Mouse (Mus musculus) frontal cortex, adult (tissue): ENCODE results near the gene Rbpjl.
A peak's percentile ranks its signal among the peaks of the same experiment; 100 is the strongest.

Experiments
- ATAC-seq: cut with Nextera tagmentation; 2 replicates; pipeline ENCODE4 v1.9.2; 2017; ENCODE audit warnings: mild to moderate bottlenecking, moderate library complexity, mixed read lengths; ENCODE audit not compliant: low TSS enrichment

Gene Rbpjl

DNA sequence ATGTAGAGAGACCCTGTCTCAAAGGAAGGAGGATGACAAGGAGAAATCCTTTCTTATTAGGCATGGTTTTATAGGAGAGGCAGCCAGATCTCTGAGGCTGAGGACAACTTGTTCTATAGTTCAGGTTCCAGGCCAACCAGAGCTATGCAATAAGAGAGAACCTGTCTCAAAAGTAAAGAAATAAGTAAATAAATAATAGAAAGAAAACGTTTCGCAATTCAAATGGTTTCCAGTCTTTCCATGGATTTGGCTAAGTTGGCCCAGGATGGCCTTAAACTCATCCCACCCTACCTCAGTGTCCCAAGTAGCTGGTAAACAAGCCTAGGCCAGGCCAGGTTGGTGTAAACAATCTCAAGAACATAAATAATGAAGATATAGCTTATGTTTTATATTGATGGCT lies 41.8 kb downstream of the Rbpjl start:
- no peak for ATAC-seq

DNA sequence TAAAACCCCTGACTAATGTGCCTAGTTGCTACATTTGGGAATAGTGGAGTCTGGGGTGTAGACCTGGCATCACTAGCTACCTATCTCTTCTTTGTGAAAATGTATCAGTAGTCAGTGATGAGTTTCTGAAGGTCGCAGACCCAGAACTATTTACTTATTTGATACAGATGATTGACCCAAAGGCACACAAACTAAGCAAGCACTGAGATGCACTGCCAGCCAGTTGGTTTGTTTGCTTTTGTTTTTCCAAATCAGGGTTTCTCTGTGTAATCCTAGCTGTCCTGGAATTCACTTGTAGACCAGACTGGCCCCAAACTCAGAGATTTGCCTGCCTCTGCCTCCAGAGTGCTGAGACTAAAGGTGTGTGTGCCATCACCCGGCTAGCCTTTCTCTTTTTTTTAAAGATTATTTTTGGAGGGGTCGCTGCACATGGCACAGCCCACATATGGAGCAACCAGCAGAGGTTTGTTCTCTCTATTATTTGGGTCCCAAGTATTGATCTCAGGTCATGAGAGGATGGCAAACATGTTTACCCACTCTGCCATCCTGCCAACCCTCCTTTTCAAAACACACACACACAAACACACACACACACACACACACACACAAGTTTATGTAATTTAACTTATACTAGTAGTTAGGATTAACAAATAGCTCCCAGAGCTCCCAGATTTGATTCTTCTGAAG lies 42.6 kb downstream of the Rbpjl start:
- no peak for ATAC-seq

DNA sequence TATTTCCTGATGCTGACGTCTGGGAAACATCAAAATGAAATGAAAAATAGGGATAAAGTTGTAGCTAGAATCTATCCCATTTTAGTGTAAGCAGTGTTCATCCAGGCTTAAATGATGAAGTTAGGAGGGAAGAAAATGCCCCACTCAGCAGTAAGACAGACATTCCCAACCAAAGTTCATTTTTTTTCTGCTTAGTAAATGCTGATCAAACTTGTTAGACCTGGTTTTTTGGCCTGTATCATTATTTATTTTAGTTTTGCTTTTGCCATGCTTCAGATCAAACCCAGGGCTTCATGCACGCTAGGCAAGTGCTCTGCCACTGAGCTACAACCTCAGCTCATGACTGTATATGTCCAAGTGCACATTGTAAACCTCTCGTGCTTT lies 43.1 kb downstream of the Rbpjl start:
- ATAC-seq: no peak

DNA sequence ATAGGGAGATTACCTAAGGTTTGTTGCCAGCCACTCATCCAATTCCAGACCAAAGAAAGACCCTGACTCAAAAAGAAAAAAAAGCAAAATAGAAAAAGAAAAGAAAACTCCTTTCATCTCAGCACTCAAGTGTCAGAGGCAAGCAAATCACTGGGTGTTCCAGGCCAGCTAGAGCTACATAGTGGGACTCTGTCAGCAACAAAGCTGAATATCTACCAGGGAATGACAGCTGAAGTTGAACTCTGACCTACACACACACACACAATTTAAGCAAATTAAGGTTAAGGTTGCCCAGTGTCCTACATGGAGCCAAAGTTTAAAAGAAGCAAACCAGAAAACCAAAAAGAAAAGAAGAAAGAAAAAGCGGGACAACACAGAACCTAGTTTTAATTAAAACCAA lies 45.2 kb downstream of the Rbpjl start:
- ATAC-seq: no peak

DNA sequence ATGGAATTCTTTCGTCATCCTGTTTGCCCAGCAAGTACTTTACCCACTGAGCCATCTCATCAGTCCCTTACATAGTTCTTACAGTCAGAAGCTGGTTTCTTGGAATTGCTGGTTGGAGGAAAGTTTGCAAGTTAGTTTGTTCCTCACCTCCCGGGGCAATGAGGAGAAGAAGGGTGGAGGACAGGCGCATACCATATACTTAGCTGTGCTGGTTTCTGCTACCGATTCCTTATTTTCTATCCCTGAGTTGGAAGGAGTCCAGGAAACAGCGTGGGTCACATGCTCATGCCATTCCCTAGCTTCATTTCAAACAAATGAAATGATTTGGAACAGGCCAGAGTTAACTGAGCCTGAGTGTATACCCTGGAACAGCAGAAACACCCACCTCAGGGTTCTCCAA lies 46.0 kb downstream of the Rbpjl start:
- ATAC-seq: no peak

DNA sequence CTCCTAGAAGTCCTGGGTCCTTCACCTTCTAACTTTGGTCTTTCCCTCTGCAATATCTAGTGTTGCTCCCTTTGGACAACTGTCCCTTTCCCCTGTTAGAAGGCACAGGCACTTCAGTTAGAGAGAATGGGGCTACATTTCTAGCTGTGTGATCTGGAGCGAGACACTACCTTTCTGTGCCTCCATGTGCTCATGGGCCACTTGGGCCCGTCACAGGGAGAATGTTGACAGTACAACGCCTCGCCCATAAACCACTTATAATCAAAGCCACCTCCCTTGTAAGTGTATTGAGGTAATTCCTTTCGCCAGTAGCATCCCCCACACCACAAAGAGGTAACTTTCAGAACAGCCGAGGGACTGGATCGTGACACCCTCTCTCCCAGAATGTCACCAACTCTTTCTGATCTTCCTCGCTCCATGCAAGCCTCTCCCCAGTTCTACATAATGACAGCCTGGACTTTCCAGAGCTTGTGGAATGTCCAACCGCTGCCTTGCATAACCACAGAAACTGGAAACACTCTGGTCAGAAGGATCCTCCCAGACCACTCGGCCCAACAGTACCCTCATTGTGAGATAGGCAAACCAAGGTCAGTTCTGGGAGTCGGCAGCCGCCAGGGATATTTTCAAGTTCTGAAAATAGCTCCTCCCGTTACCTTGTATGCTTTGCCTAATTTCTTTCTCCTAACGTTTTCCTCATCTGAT lies 46.6 kb downstream of the Rbpjl start:
- ATAC-seq: no peak

DNA sequence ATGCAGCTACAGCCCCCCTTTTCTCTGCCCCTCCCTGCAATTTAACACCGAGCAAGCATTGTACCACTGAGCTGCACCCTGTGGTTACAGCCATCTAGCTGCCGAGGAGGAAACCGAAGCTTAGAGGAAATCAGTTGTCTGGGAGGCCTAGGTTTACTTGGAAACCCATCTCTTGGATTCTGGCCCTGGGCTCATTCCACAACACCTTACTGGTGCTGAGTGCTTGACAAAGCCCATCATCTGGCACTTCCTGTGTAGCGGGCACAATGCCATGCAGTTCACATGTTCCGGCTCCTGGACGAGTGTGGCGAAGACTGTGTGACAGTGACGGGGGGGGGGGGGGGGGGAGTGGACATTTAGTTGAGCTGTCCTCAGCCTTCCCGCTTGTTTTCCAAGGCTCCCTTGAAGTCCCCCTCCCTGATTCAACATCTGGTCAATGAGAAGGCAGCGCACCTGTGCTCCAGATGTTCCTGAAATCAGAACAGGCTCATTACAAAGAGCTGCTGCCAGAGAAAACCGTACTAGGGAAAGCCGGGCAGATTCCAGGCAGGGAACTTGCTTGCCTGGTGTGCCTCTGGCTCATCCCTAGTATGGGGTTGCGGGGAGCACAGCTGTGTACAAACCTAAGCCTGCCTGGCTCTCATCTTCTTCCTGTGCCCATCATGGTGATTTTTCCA lies 49.2 kb downstream of the Rbpjl start:
- ATAC-seq: no peak

DNA sequence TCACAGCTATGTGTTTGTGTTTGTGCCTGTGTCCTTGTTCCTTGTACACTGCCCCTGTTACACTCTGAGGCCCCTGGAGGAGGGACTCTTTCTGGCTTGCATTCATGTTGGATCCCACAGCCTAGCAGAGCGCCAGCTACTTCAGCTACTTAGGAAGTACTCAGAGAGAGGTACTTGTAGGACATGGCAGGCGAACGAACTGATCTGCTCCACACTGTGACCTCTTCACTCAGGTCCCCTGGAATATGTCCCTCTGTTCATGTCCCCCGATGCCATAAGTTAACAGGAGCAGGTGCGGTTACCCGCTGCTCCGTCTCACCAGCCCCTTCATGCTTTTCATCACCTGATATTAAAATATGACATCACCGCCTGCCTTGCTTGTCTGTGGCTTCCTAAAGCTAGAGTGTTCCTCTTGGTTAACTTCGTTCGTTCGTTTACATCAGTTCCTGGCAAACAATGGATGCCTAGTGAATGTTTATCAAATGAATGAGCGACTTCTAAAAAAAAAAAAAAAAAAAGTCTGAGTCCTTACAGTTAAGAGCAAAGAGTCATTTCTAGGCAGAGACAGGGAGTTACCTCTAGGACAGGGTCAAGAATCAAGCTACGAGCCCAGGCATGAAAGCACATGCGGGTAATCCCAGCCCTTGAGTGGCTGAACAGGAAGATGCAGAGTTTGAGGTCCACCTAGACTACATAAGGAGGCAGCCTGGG lies 50.3 kb downstream of the Rbpjl start:
- ATAC-seq: no peak

DNA sequence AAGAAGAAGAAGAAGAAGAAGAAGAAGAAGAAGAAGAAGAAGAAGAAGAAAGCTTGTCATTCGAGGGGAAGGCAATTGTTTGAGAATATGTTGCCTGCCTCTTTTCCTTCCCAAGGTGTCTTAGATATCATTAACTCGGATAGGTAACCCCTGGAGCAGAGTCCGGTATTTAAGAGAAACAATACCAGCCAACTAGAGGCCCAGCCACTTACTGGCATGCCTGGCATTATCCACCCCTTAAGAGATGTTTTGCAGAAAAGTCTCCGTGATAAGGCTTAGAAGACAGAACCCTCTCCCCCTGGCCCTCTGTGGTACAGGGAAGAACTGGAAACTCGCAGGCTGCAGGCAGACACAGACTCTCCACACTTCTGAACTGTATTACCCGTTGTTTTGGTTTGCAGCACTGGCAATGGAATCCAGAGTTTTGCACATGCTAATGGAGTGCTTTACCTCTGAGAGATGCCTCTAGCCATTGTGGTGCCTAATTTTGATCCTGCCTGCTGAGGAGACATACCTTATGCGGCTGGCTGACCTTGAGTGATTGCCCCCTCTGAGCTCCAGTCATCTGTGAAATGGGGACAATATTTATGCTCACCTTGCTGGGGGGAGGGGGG lies 51.1 kb downstream of the Rbpjl start:
- no peak for ATAC-seq

DNA sequence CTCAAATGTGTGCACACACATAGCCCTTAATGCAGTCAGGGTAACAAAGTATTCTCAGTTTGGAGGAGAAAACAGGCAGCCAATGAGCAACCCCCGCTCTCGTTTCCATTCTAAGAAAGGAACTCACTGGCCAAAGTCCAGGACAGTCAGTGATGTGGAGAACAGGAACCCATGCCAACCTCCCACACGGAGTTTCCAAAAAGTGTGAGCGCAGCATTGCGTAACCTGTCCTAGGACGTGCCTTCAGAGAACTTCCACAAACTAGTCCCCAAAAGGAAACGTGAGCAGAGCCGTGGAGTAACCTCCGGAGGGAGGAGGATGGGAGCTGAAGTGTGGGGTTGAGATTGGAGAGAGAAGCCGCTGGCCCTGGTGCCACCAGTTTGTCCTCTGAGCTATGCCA lies 51.9 kb downstream of the Rbpjl start:
- ATAC-seq: peak; percentile 80

DNA sequence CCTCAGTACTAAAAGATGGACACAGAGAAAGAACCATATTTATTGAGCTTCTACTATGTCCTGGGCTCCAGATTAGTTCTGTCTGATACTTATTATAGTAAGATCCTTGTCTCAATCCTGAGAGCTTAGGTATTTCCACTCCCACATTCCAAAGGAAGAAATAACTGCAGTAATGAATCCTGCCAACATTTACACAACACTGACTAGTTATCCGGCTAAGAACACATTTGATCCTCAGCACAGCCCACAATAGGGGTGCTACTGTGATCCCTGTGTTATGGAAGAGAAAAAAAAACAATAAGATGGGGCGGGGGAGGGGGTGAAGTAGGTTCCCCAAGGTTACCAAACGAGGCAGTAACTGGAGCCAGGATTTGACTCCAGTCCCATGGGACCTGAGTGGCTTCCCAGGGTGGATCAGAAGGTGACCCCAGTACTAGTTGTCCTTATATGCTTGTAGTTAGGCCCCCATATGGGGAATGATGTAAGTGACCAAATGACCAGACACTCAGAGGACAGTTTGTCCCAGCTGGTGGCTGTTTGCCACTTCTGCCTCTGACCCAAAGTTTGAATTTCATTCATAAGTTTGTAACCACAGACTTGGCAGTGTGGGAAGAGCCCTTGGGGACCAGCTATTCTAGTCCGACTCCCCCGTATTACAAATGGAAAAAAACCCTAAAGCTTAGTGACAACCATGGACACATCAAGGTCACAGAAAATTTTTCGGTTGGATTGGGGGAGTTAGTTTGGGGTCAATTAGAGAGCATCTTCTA lies 52.7 kb downstream of the Rbpjl start:
- no peak; the same call in 1 of the 2 replicates for ATAC-seq

DNA sequence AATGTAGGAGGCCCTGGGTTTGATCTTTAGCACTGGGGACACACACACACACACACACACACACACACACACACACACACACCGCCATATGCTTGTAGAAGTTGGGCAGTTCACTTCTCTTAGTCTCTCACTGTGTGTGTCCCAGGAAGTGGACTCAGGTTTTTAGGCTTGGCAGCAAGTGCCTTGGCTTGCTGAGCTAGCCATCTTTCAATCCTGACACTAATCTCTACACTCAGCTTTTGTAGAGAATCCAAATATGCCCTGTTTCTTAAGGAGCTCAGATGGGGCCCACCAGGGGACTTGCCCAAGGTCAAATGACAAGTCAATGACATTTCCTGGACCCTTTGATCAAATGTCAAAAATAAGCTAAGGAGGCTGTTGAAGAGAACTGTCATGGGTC lies 53.5 kb downstream of the Rbpjl start:
- ATAC-seq: no peak

DNA sequence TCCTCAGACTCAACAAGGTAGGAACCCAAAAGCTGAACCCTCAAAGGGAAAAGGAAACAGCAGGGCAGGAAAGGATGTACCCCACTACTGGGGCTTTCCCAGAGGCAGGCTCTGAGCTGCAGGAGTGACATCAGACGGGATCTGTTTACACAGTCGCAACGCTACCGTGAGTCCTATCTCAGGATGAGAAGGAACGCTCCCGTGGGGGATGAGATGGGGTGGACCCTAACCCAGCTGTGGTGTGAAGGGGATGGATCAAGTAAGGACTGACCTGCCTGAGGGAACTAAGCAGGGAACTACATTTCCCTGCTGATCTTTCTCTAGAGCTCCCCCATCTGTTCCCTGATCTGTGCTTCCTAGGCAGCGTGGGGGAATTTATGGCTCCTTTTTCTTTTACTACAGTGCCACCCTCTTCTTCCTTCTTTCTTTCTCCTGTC lies 53.9 kb downstream of the Rbpjl start, which contains the start of gene Sys1:
Gene Sys1 (plus strand): TSS at position 101 of the 437 bp plus-strand sequence.
- peak; percentile 33; the same call in 1 of the 2 replicates for ATAC-seq

DNA sequence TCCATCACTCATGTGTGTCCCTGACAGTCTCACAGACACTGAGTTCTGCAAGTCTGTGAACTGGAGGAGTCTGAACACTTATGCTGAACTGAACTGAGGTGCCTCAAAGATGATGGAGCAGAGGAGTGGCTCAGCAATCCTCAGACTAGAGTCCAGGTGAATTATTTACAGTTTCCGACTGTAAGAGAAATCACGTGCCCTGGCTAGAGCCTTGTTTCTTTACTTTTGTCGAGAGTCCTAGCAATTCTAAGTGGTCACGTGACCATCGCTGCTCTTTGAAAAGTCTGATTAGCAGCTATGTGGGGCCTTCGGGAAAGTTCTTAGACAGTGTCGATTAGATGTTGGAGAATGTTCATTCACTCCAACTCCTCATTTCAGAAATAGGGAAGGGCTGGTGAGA lies 55.0 kb downstream of the Rbpjl start:
- ATAC-seq: no peak

DNA sequence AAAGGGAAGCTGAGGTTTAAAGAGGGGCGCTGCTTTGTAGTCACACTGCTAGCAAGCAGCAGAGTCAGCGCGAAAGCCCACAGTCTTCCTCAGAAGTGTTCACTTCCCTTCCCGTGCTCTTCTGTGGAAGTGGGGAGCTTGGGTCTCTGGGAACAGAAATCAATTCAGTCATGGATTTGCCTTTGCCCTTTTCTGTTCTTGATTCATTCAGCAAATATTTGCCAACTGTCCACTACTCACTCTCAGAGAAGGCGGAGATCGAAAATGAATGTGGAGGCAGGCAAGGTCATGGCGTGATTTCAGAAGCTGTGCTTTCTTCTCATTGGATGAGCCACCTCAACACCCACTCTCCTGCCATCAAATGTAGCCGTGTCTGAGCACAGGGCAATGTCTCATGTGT lies 55.6 kb downstream of the Rbpjl start:
- ATAC-seq: no peak

DNA sequence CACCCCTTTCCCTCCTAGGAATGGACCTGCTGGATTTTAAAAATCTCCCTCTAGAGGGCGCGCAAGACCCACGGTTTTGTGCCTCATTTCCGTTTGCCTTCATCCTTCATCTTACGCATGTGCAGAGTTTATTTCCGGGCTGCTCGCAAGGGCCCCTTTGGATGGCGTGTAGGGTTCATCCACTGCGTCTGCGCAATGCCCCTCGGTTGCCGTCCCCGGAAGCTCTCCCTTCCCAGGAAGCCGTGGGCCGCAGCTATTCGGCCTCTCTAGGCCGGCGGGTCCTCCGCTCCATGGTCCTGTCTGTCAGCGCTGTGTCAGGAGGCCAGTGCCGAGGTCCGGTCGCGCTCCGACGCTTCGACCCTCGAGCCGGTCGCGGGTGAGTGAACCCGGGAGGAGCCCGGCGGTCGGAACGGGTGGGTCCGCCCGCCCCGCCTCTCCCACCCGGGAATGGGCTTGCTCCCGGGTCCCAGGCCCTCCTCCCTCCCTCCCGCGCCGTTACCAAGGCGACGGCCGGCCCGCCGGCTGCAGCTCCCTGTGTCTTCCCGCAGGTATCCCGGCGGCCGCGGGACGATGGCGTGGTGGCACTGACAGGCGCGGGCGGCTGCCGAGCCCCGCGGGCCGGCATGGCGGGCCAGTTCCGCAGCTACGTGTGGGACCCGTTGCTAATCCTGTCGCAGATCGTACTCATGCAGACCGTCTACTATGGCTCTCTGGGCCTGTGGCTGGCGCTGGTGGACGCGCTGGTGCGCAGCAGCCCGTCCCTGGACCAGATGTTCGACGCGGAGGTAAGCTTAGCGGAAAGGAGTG lies 58.0 kb downstream of the Rbpjl start, which contains the start of gene Gm20458:
Gene Gm20458 (plus strand): TSS at position 223 of the 807 bp plus-strand sequence.
- ATAC-seq: peak; percentile 96
